Mouse (Mus musculus) forebrain, embryonic 10.5 days (tissue): ENCODE measurements around the gene Olfr295. TPM values are rescaled to one million over a fixed set of nuclear protein-coding genes. Genes with fewer than 3 reads are reported as not detected.

Experiments
- DNase-seq: peaks from one replicate; pipeline ENCODE4 v3.0.0-alpha.2; 2017; ENCODE audit warnings: low spot score; ENCODE audit errors: extremely low spot score
- H3K27ac ChIP-seq: fragments of 300-500 bp; sonication (generic); 2 replicates; pipeline ENCODE4 v1.5.1; 2016; ENCODE audit warnings: mild to moderate bottlenecking
- H3K27me3 ChIP-seq: fragments of 300-500 bp; sonication (generic); 2 replicates; pipeline ENCODE4 v1.6.1; 2016; ENCODE audit warnings: mild to moderate bottlenecking; ENCODE audit not compliant: poor library complexity, severe bottlenecking
- H3K36me3 ChIP-seq: fragments of 300-500 bp; sonication (generic); replicated peaks from 2 replicates; pipeline ENCODE4 v1.6.1; 2016; ENCODE audit warnings: mild to moderate bottlenecking, moderate library complexity
- H3K4me1 ChIP-seq: fragments of 300-500 bp; sonication (generic); 2 replicates; pipeline ENCODE4 v1.6.1; 2016
- H3K4me3 ChIP-seq: fragments of 300-500 bp; sonication (generic); 2 replicates; pipeline ENCODE4 v1.5.1; 2016; ENCODE audit warnings: mild to moderate bottlenecking, moderate library complexity
- H3K9me3 ChIP-seq: fragments of 300-500 bp; sonication (generic); 2 replicates; pipeline ENCODE4 v1.6.1; 2016; ENCODE audit warnings: mild to moderate bottlenecking, moderate library complexity
- WGBS: fragments of 180-500 bp; shearing (Covaris S2); methylation state at CpG from one replicate; pipeline ENCODE4 v1.1.7; 2016; 5-methylcytosine and 5-hydroxymethylcytosine counted together
- polyA plus RNA-seq: library from polyadenylated mRNA; unstranded; fragments of >200 nt; fragmentation: Nextera tagmentation; extraction: Ambion mirVana; gene quantifications from 2 replicates; pipeline ENCODE4 v1.2.1, GENCODE M21; 2016

Gene Olfr295
- polyA plus RNA-seq = not detected in 2 replicates

GRCm38 (mm10) chr7:86583562-86583961 lies at the start of gene Olfr295:
Gene Olfr295 (plus strand): TSS chr7:86583862.
- no peak for DNase-seq
- no peaks in the 10 kb centered on the region for H3K9me3 ChIP-seq
- H3K4me3 ChIP-seq = no peak within 1 kb of the TSS
- H3K36me3 ChIP-seq = no peaks in the 10 kb centered on the region
- no peaks in the 10 kb centered on the region for H3K4me1 ChIP-seq
- H3K27me3 ChIP-seq = no peaks in the 10 kb centered on the region
- H3K27ac ChIP-seq = no peak within 1 kb of the TSS
- WGBS = 79% methylated on average over 2 of the region's 2 CpGs

DNA sequence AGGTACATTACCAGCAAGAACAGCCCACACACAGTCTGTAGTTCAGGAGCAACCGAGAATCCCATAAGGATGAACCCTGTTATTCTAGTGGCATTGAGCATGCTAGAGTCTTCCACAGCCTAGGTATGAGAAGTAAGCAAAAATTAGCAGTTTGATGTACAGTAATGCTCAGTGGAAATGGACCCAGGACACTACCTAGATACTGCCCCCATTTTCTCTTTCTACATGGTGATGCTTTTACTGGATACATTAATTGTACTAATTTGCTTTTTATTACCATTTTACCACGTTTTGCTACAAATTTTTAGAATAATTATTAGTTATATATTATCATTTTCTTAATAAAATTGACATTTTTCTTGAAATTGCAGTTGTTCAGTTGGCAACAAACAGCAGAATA lies 32.9 kb downstream of the Olfr295 start, which contains the start of gene Olfr294:
Gene Olfr294, minus strand, starts transcription at position 101 of the 400 bp plus-strand sequence.
- H3K4me1 ChIP-seq = no peaks in the 10 kb centered on the region
- 71% methylated on average over 2 of the region's 2 CpGs for WGBS

More for the DNA sequence above, 32.9 kb downstream of the Olfr295 start, which contains the start of gene Olfr294:
- Histone ChIP-seq H3K27ac (no peak within 1 kb of the TSS), H3K27me3 (no peaks in the 10 kb centered on the region), H3K4me3 (no peak within 1 kb of the TSS), H3K36me3 (no peaks in the 10 kb centered on the region), H3K9me3 (no peaks in the 10 kb centered on the region)
- DNase-seq = no peak

Other genes with a start within 250 kb of the Olfr295 start
- gene Olfr307, start 246.3 kb upstream of the Olfr295 start, polyA plus RNA-seq = not detected in 2 replicates
- not detected in 2 replicates for gene Olfr305, start 216.9 kb upstream of the Olfr295 start, polyA plus RNA-seq
- gene Olfr304, start 197.2 kb upstream of the Olfr295 start, polyA plus RNA-seq = not detected in 2 replicates
- gene Olfr303, start 186.1 kb upstream of the Olfr295 start, polyA plus RNA-seq = not detected in 2 replicates
- not detected in 2 replicates for gene Olfr301, start 180.0 kb upstream of the Olfr295 start, polyA plus RNA-seq
- not detected in 2 replicates for gene Olfr299, start 123.9 kb upstream of the Olfr295 start, polyA plus RNA-seq
- gene Olfr298, start 91.4 kb upstream of the Olfr295 start, polyA plus RNA-seq = not detected in 2 replicates
- gene Olfr297, start 63.9 kb upstream of the Olfr295 start, polyA plus RNA-seq = not detected in 2 replicates
- not detected in 2 replicates for gene Olfr294, start 32.8 kb downstream of the Olfr295 start, polyA plus RNA-seq
- not detected in 2 replicates for gene Olfr293, start 65.2 kb downstream of the Olfr295 start, polyA plus RNA-seq
- not detected in 2 replicates for gene Olfr292, start 104.5 kb downstream of the Olfr295 start, polyA plus RNA-seq
- 0.12 and 0.19 TPM in 2 replicates for gene Folh1, start 192.1 kb downstream of the Olfr295 start, polyA plus RNA-seq
- not detected in 2 replicates for gene Vmn2r77, start 211.2 kb downstream of the Olfr295 start, polyA plus RNA-seq